Mouse (Mus musculus): ENCODE measurements around the gene Tesk1. TPM values are rescaled to one million over a fixed set of nuclear protein-coding genes. Genes with fewer than 3 reads are reported as not detected.
"Not testable (repeated sequence)": the region's sequence is repeated elsewhere in the genome, so short reads cannot be mapped to it uniquely, and the experiment has no call there.

The Tesk1 gene
- total RNA-seq, 2 experiments from 2014 or later: 49.1 to 50.0 TPM

GRCm38 (mm10) chr4:43485666-43486065 is 43.9 kb downstream of the Tesk1 start:
- intact Hi-C loops (cut with DNase I); DNase-seq: not testable (repeated sequence)

- intact Hi-C loops (cut with DNase I): no loop called here
- no peak for DNase-seq
These were observed 47.9 kb downstream of the Tesk1 start for GRCm38 (mm10) chr4:43489611-43490010.

GRCm38 (mm10) chr4:43490801-43491200 is 49.1 kb downstream of the Tesk1 start:
- intact Hi-C loops (cut with DNase I): no loop called here
- DNase-seq: no peak

- no peak for DNase-seq
- intact Hi-C loops (cut with DNase I): no loop called here
These were observed 50.5 kb downstream of the Tesk1 start for GRCm38 (mm10) chr4:43492101-43492820.

- DNase-seq: peak; percentile 84 to 88
- intact Hi-C loops (cut with DNase I): no loop called here
These were observed 51.1 kb downstream of the Tesk1 start, which contains the start of gene Ccdc107 for GRCm38 (mm10) chr4:43492821-43493185. Gene Ccdc107 (plus strand): TSS chr4:43492900.

- peak; percentile 94 to 97 for DNase-seq
- intact Hi-C loops (cut with DNase I): no loop called here
These were observed 51.6 kb downstream of the Tesk1 start for GRCm38 (mm10) chr4:43493186-43493845.

GRCm38 (mm10) chr4:43493846-43494240 is 52.1 kb downstream of the Tesk1 start:
- intact Hi-C loops (cut with DNase I): loop anchor here (1.0 kb wide), 1 partner anchor 24 kb away; no protein-coding TSS in a partner anchor
- no peak for DNase-seq

- intact Hi-C loops (cut with DNase I): no loop called here
- no peak for DNase-seq
These were observed 54.8 kb downstream of the Tesk1 start for GRCm38 (mm10) chr4:43496587-43496986.

GRCm38 (mm10) chr4:43497405-43497804 is 55.7 kb downstream of the Tesk1 start:
- intact Hi-C loops (cut with DNase I): no loop called here
- no peak for DNase-seq

Other genes with a start within 250 kb of the Tesk1 start
- gene Atp8b5, start 174.8 kb upstream of the Tesk1 start, total RNA-seq (2021): not detected
- gene Rusc2, start 60.0 kb upstream of the Tesk1 start, total RNA-seq (2021): 10 to 100 TPM; 20.8 to 23.3 TPM
- gene Fam166b, start 12.8 kb upstream of the Tesk1 start, total RNA-seq (2021): not detected
- not detected for gene Cd72, start 12.7 kb downstream of the Tesk1 start, total RNA-seq (2021)
- gene Sit1, start 41.8 kb downstream of the Tesk1 start, total RNA-seq (2021): not detected
- gene Ccdc107, start 51.0 kb downstream of the Tesk1 start, total RNA-seq (2021): 10 to 100 TPM; 19.8 to 22.4 TPM
- under 1 TPM in 1 of 2 experiments, not detected in 1; 0.32 TPM for gene Arhgef39, start 57.8 kb downstream of the Tesk1 start, total RNA-seq (2021)
- gene Car9, start 65.0 kb downstream of the Tesk1 start, total RNA-seq (2021): 1 to 10 TPM; 3.4 to 4.4 TPM
- gene Tpm2, start 81.8 kb downstream of the Tesk1 start, total RNA-seq (2021): 1,000 to 10,000 TPM; 6,166 to 7,572 TPM
- 10 to 100 TPM; 31.5 to 38.3 TPM for gene Creb3, start 120.4 kb downstream of the Tesk1 start, total RNA-seq (2021)
- gene Tln1, start 120.8 kb downstream of the Tesk1 start, total RNA-seq (2021): 10 to 100 TPM; 53.6 to 55.2 TPM
- 10 to 100 TPM; 17.6 to 20.7 TPM for gene Rgp1, start 136.8 kb downstream of the Tesk1 start, total RNA-seq (2021)
- gene Gba2, start 136.9 kb downstream of the Tesk1 start, total RNA-seq (2021): 1 to 10 TPM; 3.9 to 6.1 TPM
- under 1 TPM in 1 of 2 experiments, not detected in 1; 0.49 TPM for gene Msmp, start 142.6 kb downstream of the Tesk1 start, total RNA-seq (2021)
- 10 to 100 TPM; 28.1 to 38.4 TPM for gene Npr2, start 190.0 kb downstream of the Tesk1 start, total RNA-seq (2021)
- not detected for gene Spag8, start 211.7 kb downstream of the Tesk1 start, total RNA-seq (2021)
- 10 to 100 TPM; 35.3 to 38.4 TPM for gene Hint2, start 214.5 kb downstream of the Tesk1 start, total RNA-seq (2021)
- 1 to 10 TPM; 8.9 to 9.7 TPM for gene Tmem8b, start 227.0 kb downstream of the Tesk1 start, total RNA-seq (2021)
- gene Fam221b, start 227.2 kb downstream of the Tesk1 start, total RNA-seq (2021): under 1 TPM; 0.17 to 0.18 TPM

All from gastrocnemius, postnatal 36 days (tissue).